Mouse (Mus musculus) forebrain, postnatal 0 days (tissue): ENCODE data around the gene Ppp1r27. TPM values are rescaled to one million over a fixed set of nuclear protein-coding genes. Genes with fewer than 3 reads are reported as not detected.

Experiments used
- ATAC-seq: fragments of 200-750 bp; cut with Nextera tagmentation; 2 replicates; pipeline ENCODE4 v1.8.0; 2017; ENCODE audit warnings: mild to moderate bottlenecking, moderate library complexity
- DNase-seq: peaks from one replicate; pipeline ENCODE4 v3.0.0-alpha.2; 2015
- H3K27ac ChIP-seq: fragments of 300-500 bp; sonication (generic); 2 replicates; pipeline ENCODE4 v1.5.1; 2014; ENCODE audit warnings: low read depth, mild to moderate bottlenecking, antibody characterized with exemption, low read length, moderate library complexity, mixed read lengths
- H3K27me3 ChIP-seq: fragments of 300-500 bp; sonication (generic); 2 replicates; pipeline ENCODE4 v1.6.1; 2014; ENCODE audit warnings: mild to moderate bottlenecking, low read length, mixed read lengths; ENCODE audit not compliant: insufficient read depth
- H3K36me3 ChIP-seq: fragments of 300-500 bp; sonication (generic); 2 replicates; pipeline ENCODE4 v1.6.1; 2014; ENCODE audit warnings: mild to moderate bottlenecking, moderate library complexity; ENCODE audit not compliant: insufficient read depth
- H3K4me1 ChIP-seq: fragments of 300-500 bp; sonication (generic); 2 replicates; pipeline ENCODE4 v1.6.1; 2014; ENCODE audit warnings: antibody characterized with exemption; ENCODE audit not compliant: insufficient read depth
- H3K4me2 ChIP-seq: fragments of 300-500 bp; sonication (generic); 2 replicates; pipeline ENCODE4 v1.6.1; 2014; ENCODE audit warnings: low read depth, mild to moderate bottlenecking, moderate library complexity
- H3K4me3 ChIP-seq: fragments of 300-500 bp; sonication (generic); 2 replicates; pipeline ENCODE4 v1.5.1; 2014; ENCODE audit warnings: low read depth, low read length, mixed read lengths
- H3K9ac ChIP-seq: fragments of 300-500 bp; sonication (generic); 2 replicates; pipeline ENCODE4 v1.6.1; 2014; ENCODE audit warnings: mild to moderate bottlenecking
- H3K9me3 ChIP-seq: fragments of 300-500 bp; sonication (generic); 2 replicates; pipeline ENCODE4 v1.6.1; 2016; ENCODE audit warnings: low read length
- CTCF ChIP-seq: sonication (generic); IDR thresholded peaks from 2 replicates; pipeline ENCODE4 v1.5.1; 2016; ENCODE audit warnings: antibody characterized with exemption, control low read depth, low read depth
- WGBS: fragments of 180-500 bp; shearing (Covaris S2); extraction: QIAGEN DNeasy Blood & Tissue Kit; methylation state at CpG from one replicate; pipeline ENCODE4 v1.1.7; 2014; 5-methylcytosine and 5-hydroxymethylcytosine counted together
- polyA plus RNA-seq: library from polyadenylated mRNA; unstranded; fragments of >200 nt; fragmentation: Nextera tagmentation; extraction: Ambion mirVana; gene quantifications from 2 replicates; pipeline ENCODE4 v1.2.1, GENCODE M21; 2015
- total RNA-seq: library from RNA; depleted of rRNA; stranded (reverse); fragments of >200 nt; gene quantifications from 2 replicates; pipeline ENCODE4 v1.2.3, GENCODE M21; 2014

The Ppp1r27 gene
- total and polyA plus RNA-seq, 2 experiments from 2014 or later = not detected

GRCm38 (mm10) chr11:120579316-120580107 lies 28.6 kb upstream of the Ppp1r27 start:
- no peaks in the 10 kb centered on the region for H3K9me3 ChIP-seq
- ATAC-seq (no peak), DNase-seq (peak; percentile 86)
- H3K27ac ChIP-seq = peak overlapping the region; percentile 98
- peak; percentile 94 for TF ChIP-seq CTCF
- peaks cover 26% of the 10 kb centered on the region for H3K36me3 ChIP-seq
- H3K27me3 ChIP-seq = no peaks in the 10 kb centered on the region
- WGBS = 63% methylated on average over 15 of the region's 15 CpGs
- peak overlapping the region; percentile 94 for H3K4me2 ChIP-seq
- H3K4me3 ChIP-seq = peak overlapping the region; percentile 93
- peak overlapping the region; percentile 90 for H3K9ac ChIP-seq
- peaks cover 9% of the 10 kb centered on the region for H3K4me1 ChIP-seq

- Histone ChIP-seq H3K27ac (no peak overlapping the region), H3K4me2 (no peak overlapping the region), H3K9ac (no peak overlapping the region), H3K9me3 (no peaks in the 10 kb centered on the region), H3K4me1 (peaks cover 12% of the 10 kb centered on the region), H3K4me3 (no peak overlapping the region), H3K36me3 (peaks cover 26% of the 10 kb centered on the region), H3K27me3 (no peaks in the 10 kb centered on the region)
- 89% methylated on average over 11 of the region's 11 CpGs for WGBS
- no peak for TF ChIP-seq CTCF
- no peak for DNase-seq
- no peak for ATAC-seq
Measured at GRCm38 (mm10) chr11:120578694-120579243, 27.8 kb upstream of the Ppp1r27 start.

GRCm38 (mm10) chr11:120578024-120578693 lies 27.2 kb upstream of the Ppp1r27 start:
- H3K27me3 ChIP-seq = no peaks in the 10 kb centered on the region
- peaks cover 26% of the 10 kb centered on the region for H3K36me3 ChIP-seq
- no peak overlapping the region for H3K4me3 ChIP-seq
- no peak overlapping the region for H3K9ac ChIP-seq
- no peak for TF ChIP-seq CTCF
- peaks cover 12% of the 10 kb centered on the region for H3K4me1 ChIP-seq
- 91% methylated on average over 10 of the region's 10 CpGs for WGBS
- no peak overlapping the region for H3K4me2 ChIP-seq
- ATAC-seq = no peak
- no peaks in the 10 kb centered on the region for H3K9me3 ChIP-seq
- DNase-seq = no peak
- no peak overlapping the region for H3K27ac ChIP-seq

GRCm38 (mm10) chr11:120577211-120578023 lies 26.5 kb upstream of the Ppp1r27 start:
- no peak for ATAC-seq
- no peak overlapping the region for H3K9ac ChIP-seq
- peaks cover 12% of the 10 kb centered on the region for H3K4me1 ChIP-seq
- peak; percentile 60 for TF ChIP-seq CTCF
- WGBS = 76% methylated on average over 7 of the region's 7 CpGs
- H3K36me3 ChIP-seq = peaks cover 26% of the 10 kb centered on the region
- peak; percentile 54 for DNase-seq
- no peak overlapping the region for H3K27ac ChIP-seq
- H3K4me2 ChIP-seq = no peak overlapping the region
- H3K27me3 ChIP-seq = no peaks in the 10 kb centered on the region
- H3K4me3 ChIP-seq = no peak overlapping the region
- H3K9me3 ChIP-seq = no peaks in the 10 kb centered on the region

- Histone ChIP-seq H3K4me2 (no peak overlapping the region), H3K27ac (no peak overlapping the region), H3K9ac (no peak overlapping the region), H3K4me3 (no peak overlapping the region), H3K36me3 (peaks cover 26% of the 10 kb centered on the region), H3K27me3 (no peaks in the 10 kb centered on the region), H3K9me3 (no peaks in the 10 kb centered on the region), H3K4me1 (peaks cover 12% of the 10 kb centered on the region)
- ATAC-seq (no peak), DNase-seq (peak; percentile 3)
- WGBS = 94% methylated on average over 3 of the region's 3 CpGs
- TF ChIP-seq CTCF = no peak
Measured at GRCm38 (mm10) chr11:120576365-120576981, 25.5 kb upstream of the Ppp1r27 start.

GRCm38 (mm10) chr11:120575940-120576339 lies 25.0 kb upstream of the Ppp1r27 start:
- no peak for TF ChIP-seq CTCF
- no peak overlapping the region for H3K27ac ChIP-seq
- H3K27me3 ChIP-seq = no peaks in the 10 kb centered on the region
- ATAC-seq (no peak), DNase-seq (no peak)
- peaks cover 12% of the 10 kb centered on the region for H3K4me1 ChIP-seq
- H3K4me3 ChIP-seq = no peak overlapping the region
- no peak overlapping the region for H3K9ac ChIP-seq
- no peaks in the 10 kb centered on the region for H3K9me3 ChIP-seq
- H3K4me2 ChIP-seq = no peak overlapping the region
- peaks cover 31% of the 10 kb centered on the region for H3K36me3 ChIP-seq
